Mouse (Mus musculus) liver, embryonic 15.5 days (tissue): ENCODE results near the gene Adh4. TPM values are rescaled to one million over a fixed set of nuclear protein-coding genes. Genes with fewer than 3 reads are reported as not detected.

Experiments used
- ATAC-seq: fragments of 200-750 bp; cut with Nextera tagmentation; 2 replicates; pipeline ENCODE4 v1.8.0; 2017; ENCODE audit warnings: moderate number of reproducible peaks, mild to moderate bottlenecking, moderate library complexity; ENCODE audit not compliant: insufficient read depth
- H3K27ac ChIP-seq: fragments of 300-500 bp; sonication (generic); replicated peaks from 2 replicates; pipeline ENCODE4 v1.5.1; 2015; ENCODE audit warnings: mild to moderate bottlenecking, inconsistent platforms
- H3K27me3 ChIP-seq: fragments of 300-500 bp; sonication (generic); 2 replicates; pipeline ENCODE4 v1.6.1; 2015; ENCODE audit warnings: mild to moderate bottlenecking, inconsistent platforms
- H3K36me3 ChIP-seq: fragments of 300-500 bp; sonication (generic); replicated peaks from 2 replicates; pipeline ENCODE4 v1.6.1; 2015; ENCODE audit warnings: moderate library complexity, mild to moderate bottlenecking, inconsistent platforms
- H3K4me1 ChIP-seq: fragments of 300-500 bp; sonication (generic); replicated peaks from 2 replicates; pipeline ENCODE4 v1.6.1; 2015; ENCODE audit warnings: inconsistent platforms
- H3K4me2 ChIP-seq: fragments of 300-500 bp; sonication (generic); 2 replicates; pipeline ENCODE4 v1.6.1; 2015; ENCODE audit warnings: moderate library complexity, mild to moderate bottlenecking, inconsistent platforms
- H3K4me3 ChIP-seq: fragments of 300-500 bp; sonication (generic); replicated peaks from 2 replicates; pipeline ENCODE4 v1.5.1; 2015; ENCODE audit warnings: mild to moderate bottlenecking, inconsistent platforms
- H3K9ac ChIP-seq: fragments of 300-500 bp; sonication (generic); 2 replicates; pipeline ENCODE4 v1.6.1; 2015; ENCODE audit warnings: moderate library complexity, mild to moderate bottlenecking, inconsistent platforms
- H3K9me3 ChIP-seq: fragments of 300-500 bp; sonication (generic); replicated peaks from 2 replicates; pipeline ENCODE4 v1.6.1; 2016; ENCODE audit warnings: inconsistent platforms
- WGBS: fragments of 180-500 bp; shearing (Covaris S2); methylation state at CpG from one replicate; pipeline ENCODE4 v1.1.7; 2015; ENCODE audit warnings: mixed read lengths; ENCODE audit not compliant: insufficient replicate concordance; 5-methylcytosine and 5-hydroxymethylcytosine counted together
- polyA plus RNA-seq: library from polyadenylated mRNA; unstranded; fragments of >200 nt; fragmentation: Nextera tagmentation; extraction: Ambion mirVana; gene quantifications from 2 replicates; pipeline ENCODE4 v1.2.1, GENCODE M21; 2015

Gene Adh4
- polyA plus RNA-seq, 1 experiment from 2014 or later, result not detected

GRCm38 (mm10) chr3:138409585-138409984 is 5.7 kb upstream of the Adh4 start:
- Histone ChIP-seq H3K9ac (no peak overlapping the region), H3K4me2 (no peak overlapping the region), H3K4me1 (no peaks in the 10 kb centered on the region), H3K36me3 (no peaks in the 10 kb centered on the region), H3K4me3 (no peak overlapping the region), H3K9me3 (no peaks in the 10 kb centered on the region), H3K27ac (no peak overlapping the region), H3K27me3 (no peaks in the 10 kb centered on the region)
- no peak for ATAC-seq
- 61% methylated on average over 1 of the region's 1 CpGs for WGBS

- WGBS, result 63% methylated on average over 3 of the region's 3 CpGs
- no peaks in the 10 kb centered on the region for H3K4me1 ChIP-seq
- no peak overlapping the region for H3K9ac ChIP-seq
- no peak overlapping the region for H3K4me3 ChIP-seq
- H3K27ac ChIP-seq, result no peak overlapping the region
- H3K36me3 ChIP-seq, result no peaks in the 10 kb centered on the region
- no peaks in the 10 kb centered on the region for H3K27me3 ChIP-seq
- ATAC-seq, result no peak
- no peaks in the 10 kb centered on the region for H3K9me3 ChIP-seq
- H3K4me2 ChIP-seq, result no peak overlapping the region
These were observed 5.1 kb upstream of the Adh4 start for GRCm38 (mm10) chr3:138410211-138410610.

- Histone ChIP-seq H3K9ac (no peak overlapping the region), H3K27me3 (no peaks in the 10 kb centered on the region), H3K27ac (no peak overlapping the region), H3K4me2 (no peak overlapping the region), H3K9me3 (no peaks in the 10 kb centered on the region), H3K4me1 (no peaks in the 10 kb centered on the region), H3K36me3 (no peaks in the 10 kb centered on the region), H3K4me3 (no peak overlapping the region)
- ATAC-seq, result no peak
- WGBS, result 32% methylated on average over 6 of the region's 6 CpGs
These were observed 4.1 kb downstream of the Adh4 start for GRCm38 (mm10) chr3:138419369-138419768.

- Histone ChIP-seq H3K27me3 (no peaks in the 10 kb centered on the region), H3K4me1 (no peaks in the 10 kb centered on the region), H3K27ac (no peak overlapping the region), H3K4me3 (no peak overlapping the region), H3K9ac (no peak overlapping the region), H3K9me3 (no peaks in the 10 kb centered on the region), H3K4me2 (no peak overlapping the region), H3K36me3 (no peaks in the 10 kb centered on the region)
- WGBS, result 78% methylated on average over 3 of the region's 3 CpGs
- ATAC-seq, result no peak
These were observed 5.1 kb downstream of the Adh4 start for GRCm38 (mm10) chr3:138420385-138420784.

GRCm38 (mm10) chr3:138423664-138424063 is 8.4 kb downstream of the Adh4 start:
- no peaks in the 10 kb centered on the region for H3K27me3 ChIP-seq
- H3K9me3 ChIP-seq, result no peaks in the 10 kb centered on the region
- no peak for ATAC-seq
- H3K4me1 ChIP-seq, result no peaks in the 10 kb centered on the region
- no peaks in the 10 kb centered on the region for H3K36me3 ChIP-seq
- no peak overlapping the region for H3K4me2 ChIP-seq
- 39% methylated on average over 2 of the region's 2 CpGs for WGBS
- no peak overlapping the region for H3K27ac ChIP-seq
- no peak overlapping the region for H3K4me3 ChIP-seq
- H3K9ac ChIP-seq, result no peak overlapping the region

- WGBS, result 47% methylated on average over 4 of the region's 4 CpGs
- H3K4me3 ChIP-seq, result no peak overlapping the region
These were observed 9.0 kb downstream of the Adh4 start for GRCm38 (mm10) chr3:138424247-138424646.

GRCm38 (mm10) chr3:138430360-138430976 is 15.2 kb downstream of the Adh4 start:
- Histone ChIP-seq H3K27me3 (no peaks in the 10 kb centered on the region), H3K9me3 (no peaks in the 10 kb centered on the region), H3K4me1 (no peaks in the 10 kb centered on the region), H3K27ac (no peak overlapping the region), H3K9ac (no peak overlapping the region), H3K4me3 (no peak overlapping the region), H3K36me3 (no peaks in the 10 kb centered on the region), H3K4me2 (no peak overlapping the region)
- ATAC-seq, result no peak
- 61% methylated on average over 6 of the region's 6 CpGs for WGBS

More at GRCm38 (mm10) chr3:138424247-138424646, 9.0 kb downstream of the Adh4 start:
- H3K27me3 ChIP-seq, result no peaks in the 10 kb centered on the region
- no peak overlapping the region for H3K27ac ChIP-seq
- no peak overlapping the region for H3K9ac ChIP-seq
- no peaks in the 10 kb centered on the region for H3K36me3 ChIP-seq
- no peaks in the 10 kb centered on the region for H3K9me3 ChIP-seq
- ATAC-seq, result no peak
- H3K4me1 ChIP-seq, result no peaks in the 10 kb centered on the region
- H3K4me2 ChIP-seq, result no peak overlapping the region

- no peak for ATAC-seq
- Histone ChIP-seq H3K9ac (no peak overlapping the region), H3K36me3 (no peaks in the 10 kb centered on the region), H3K4me2 (no peak overlapping the region), H3K9me3 (no peaks in the 10 kb centered on the region), H3K4me1 (no peaks in the 10 kb centered on the region), H3K27me3 (no peaks in the 10 kb centered on the region), H3K27ac (no peak overlapping the region), H3K4me3 (no peak overlapping the region)
- 40% methylated on average over 2 of the region's 2 CpGs for WGBS
These were observed 16.6 kb downstream of the Adh4 start for GRCm38 (mm10) chr3:138431835-138432234.

GRCm38 (mm10) chr3:138438716-138439115 is 23.4 kb downstream of the Adh4 start:
- Histone ChIP-seq H3K27me3 (no peaks in the 10 kb centered on the region), H3K9me3 (no peaks in the 10 kb centered on the region), H3K27ac (no peak overlapping the region), H3K4me3 (no peak overlapping the region), H3K36me3 (no peaks in the 10 kb centered on the region), H3K4me2 (no peak overlapping the region), H3K9ac (no peak overlapping the region), H3K4me1 (peaks cover 12% of the 10 kb centered on the region)
- 62% methylated on average over 3 of the region's 3 CpGs for WGBS
- ATAC-seq, result no peak

- H3K9ac ChIP-seq, result peak overlapping the region; percentile 93
- no peak for ATAC-seq
These were observed 26.9 kb downstream of the Adh4 start for GRCm38 (mm10) chr3:138442203-138442602.

GRCm38 (mm10) chr3:138442612-138443464 is 27.6 kb downstream of the Adh4 start, which contains the start of gene Adh5:
Gene Adh5, plus strand, starts transcription at chr3:138443093.
- H3K36me3 ChIP-seq, result peaks cover 24% of the 10 kb centered on the region
- no peaks in the 10 kb centered on the region for H3K9me3 ChIP-seq

More at GRCm38 (mm10) chr3:138442203-138442602, 26.9 kb downstream of the Adh4 start:
- H3K4me3 ChIP-seq, result peak overlapping the region; percentile 95
- 4% methylated on average over 9 of the region's 9 CpGs for WGBS
- peak overlapping the region; percentile 96 for H3K4me2 ChIP-seq
- peaks cover 23% of the 10 kb centered on the region for H3K36me3 ChIP-seq
- peaks cover 16% of the 10 kb centered on the region for H3K4me1 ChIP-seq
- peak overlapping the region; percentile 39 for H3K27ac ChIP-seq
- no peaks in the 10 kb centered on the region for H3K27me3 ChIP-seq
- no peaks in the 10 kb centered on the region for H3K9me3 ChIP-seq

More at GRCm38 (mm10) chr3:138442612-138443464, 27.6 kb downstream of the Adh4 start, which contains the start of gene Adh5:
- H3K27ac ChIP-seq, result peak within 1 kb of the TSS; percentile 89
- peak within 1 kb of the TSS; percentile 95 for H3K4me3 ChIP-seq
- peaks cover 19% of the 10 kb centered on the region for H3K4me1 ChIP-seq
- peak within 1 kb of the TSS; percentile 93 for H3K9ac ChIP-seq
- under 1% methylated on average over 86 of the region's 86 CpGs for WGBS
- H3K4me2 ChIP-seq, result peak within 1 kb of the TSS; percentile 96
- ATAC-seq, result peak; percentile 99
- H3K27me3 ChIP-seq, result no peaks in the 10 kb centered on the region
